Mouse (Mus musculus) B cell, adult 62 days (primary cell): Measurements from ENCODE around the gene Ccdc173. TPM values are rescaled to one million over a fixed set of nuclear protein-coding genes. Genes with fewer than 3 reads are reported as not detected.

ENCODE experiments used
- total RNA-seq: library from RNA; stranded (reverse); gene quantifications from 4 replicates; pipeline ENCODE4 v1.2.4, GENCODE M21; 2023

Gene Ccdc173
- 2.4 to 3.7 TPM (median 3.1 TPM) in 4 replicates for total RNA-seq

DNA sequence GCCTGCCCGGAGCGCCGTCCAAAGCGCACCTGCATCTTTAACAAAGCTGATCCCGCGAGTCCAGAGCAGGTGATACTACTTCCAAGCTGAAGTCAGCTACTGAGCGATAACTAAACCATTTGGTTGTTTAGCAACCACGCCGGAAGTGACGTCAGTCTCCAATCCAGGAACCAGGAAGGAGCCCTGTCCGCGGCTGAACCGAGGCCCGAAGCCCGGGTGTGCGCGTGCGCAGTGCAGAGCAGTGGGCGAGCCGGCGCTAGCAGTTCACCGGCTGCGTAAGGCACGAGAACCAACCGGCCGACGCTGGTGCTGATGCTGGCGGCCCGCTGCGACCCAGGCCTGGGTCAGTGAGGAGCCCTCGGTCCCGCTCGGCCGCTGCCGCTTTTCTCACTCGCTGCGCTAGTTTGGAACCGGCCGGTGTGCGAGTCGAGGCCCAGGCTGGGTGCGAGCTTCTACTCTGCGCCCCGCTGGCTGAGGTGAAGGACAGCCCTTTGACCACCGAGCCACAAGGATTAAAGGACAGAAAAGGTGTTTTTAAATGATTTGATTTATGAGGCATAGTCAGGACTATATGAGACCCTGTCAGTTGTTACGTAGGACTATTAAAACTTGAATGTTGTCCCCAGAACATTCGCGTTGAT is at the start of gene Ccdc173, which contains the start of gene Phospho2:
Ccdc173 (minus strand) TSS at position 147 of the 641 bp plus-strand sequence.
Phospho2 (plus strand) TSS at position 195 of the 641 bp plus-strand sequence.

DNA sequence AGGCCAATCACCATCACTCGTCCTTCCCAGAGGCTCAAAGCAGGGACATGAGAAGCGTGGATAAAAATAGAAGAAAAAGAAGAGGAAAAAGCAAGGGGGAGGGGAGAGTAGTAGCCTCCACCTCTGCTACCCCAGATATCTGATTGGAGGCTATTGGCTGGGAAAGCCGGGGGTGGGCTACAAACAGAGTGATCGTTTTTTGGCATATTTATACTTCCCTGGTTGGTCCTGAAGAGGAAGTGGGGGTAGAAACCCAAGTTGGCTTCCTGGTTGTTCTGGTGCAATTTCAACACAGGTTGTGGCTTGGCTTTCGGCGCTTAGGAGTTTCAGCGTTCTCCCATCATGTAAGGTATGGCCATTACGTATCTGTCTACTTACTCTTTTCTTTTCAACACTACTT is 32.3 kb upstream of the Ccdc173 start, which contains the start of gene Klhl23:
Klhl23 (plus strand) TSS at position 234 of the 400 bp plus-strand sequence.

DNA sequence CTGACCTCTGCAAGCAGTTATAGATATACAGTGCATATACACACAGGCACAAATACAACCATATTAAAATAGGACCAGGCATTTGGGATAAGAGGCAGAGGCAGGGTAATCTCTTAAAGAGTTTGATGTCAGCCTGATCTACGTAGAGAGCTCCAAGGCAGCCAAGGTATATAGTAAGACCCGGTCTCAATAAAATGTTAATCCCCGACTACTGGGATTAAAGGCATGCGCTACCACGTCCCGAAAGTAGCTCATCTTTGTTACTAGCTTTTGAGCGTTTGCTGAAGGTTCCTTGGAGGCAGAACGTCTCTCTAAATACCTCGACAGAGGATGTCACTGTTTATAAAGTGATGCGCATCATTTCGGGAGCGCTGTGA is 67.1 kb downstream of the Ccdc173 start, which contains the start of gene Ppig:
Ppig (plus strand) TSS at position 273 of the 377 bp plus-strand sequence.

GRCm38 (mm10) chr2:69712981-69713625 is 76.3 kb downstream of the Ccdc173 start, which contains the start of gene Fastkd1:
Gene Fastkd1, minus strand, starts transcription at chr2:69713516.

Other genes starting within 250 kb of the Ccdc173 start
- not detected in 4 replicates for gene Lrp2, start 203.5 kb downstream of the Ccdc173 start, total RNA-seq
- 0.55 to 2.5 TPM (median 1.6 TPM) in 4 replicates for gene Bbs5, start 142.4 kb downstream of the Ccdc173 start, total RNA-seq
- 0.23 to 6.4 TPM (median 3.8 TPM) in 4 replicates for gene Klhl41, start 119.5 kb downstream of the Ccdc173 start, total RNA-seq
- gene Fastkd1, start 76.1 kb downstream of the Ccdc173 start, total RNA-seq = 16.5 to 31.2 TPM (median 30.0 TPM) in 4 replicates
- gene Ppig, start 67.0 kb downstream of the Ccdc173 start, total RNA-seq = 103 to 143 TPM (median 125 TPM) in 4 replicates
- gene Phospho2, start within 50 bp of the Ccdc173 start, total RNA-seq = 37.4 to 44.4 TPM (median 42.3 TPM) in 4 replicates
- 0.22 to 0.79 TPM (median 0.45 TPM) in 3 of 4 replicates, not detected in the other for gene Klhl23, start 32.4 kb upstream of the Ccdc173 start, total RNA-seq
- 156 to 186 TPM (median 171 TPM) in 4 replicates for gene Ssb, start 72.0 kb upstream of the Ccdc173 start, total RNA-seq
- gene Mettl5, start 96.0 kb upstream of the Ccdc173 start, total RNA-seq = 14.6 to 20.9 TPM (median 19.3 TPM) in 4 replicates
- gene Ubr3, start 107.7 kb upstream of the Ccdc173 start, total RNA-seq = 75.9 to 101 TPM (median 88.4 TPM) in 4 replicates
- gene Myo3b, start 249.6 kb upstream of the Ccdc173 start, total RNA-seq = 0.40 to 1.7 TPM (median 0.88 TPM) in 4 replicates